Mouse (Mus musculus): Measurements from ENCODE around the gene Slc31a1.

DNA sequence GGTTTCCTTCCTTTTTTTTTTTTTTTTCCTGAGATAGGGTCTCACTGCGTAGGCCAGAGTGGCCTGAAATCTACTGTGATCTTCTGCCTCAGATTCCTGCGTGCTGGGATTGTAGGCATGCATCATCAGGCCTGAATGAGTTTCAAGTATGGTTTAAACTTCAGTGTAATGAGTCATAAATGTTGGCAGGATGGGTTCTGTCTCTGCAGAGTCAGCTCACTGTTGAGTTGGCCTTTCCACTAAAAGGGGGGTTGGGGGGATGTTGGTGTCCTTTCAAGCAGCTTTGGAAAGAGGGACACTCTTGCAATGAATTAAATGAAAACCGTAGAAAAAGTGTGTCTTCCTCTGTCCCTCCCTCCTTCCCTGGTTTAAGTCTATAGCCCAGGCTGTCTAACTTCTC lies 38.4 kb downstream of the Slc31a1 start:
- TF ChIP-seq CTCF (IDR thresholded peaks at IDR 0.05; ENCODE audit: low read depth) (no peak), EP300 (IDR thresholded peaks at IDR 0.05; ENCODE audit: low read depth) (no peak)
